Mouse (Mus musculus) adrenal gland, adult (tissue): ENCODE results near the gene Wdr1.
"Not testable (repeated sequence)": the region's sequence is repeated elsewhere in the genome, so short reads cannot be mapped to it uniquely, and the experiment has no call there.

ENCODE experiments used
- DNase-seq, 2 experiments: peaks; one replicate each; pipeline ENCODE4 v3.0.0; 2022 to 2023; ENCODE audit warnings: low spot score in 1 of 2; ENCODE audit not compliant: inconsistent age in 2 of 2

The Wdr1 gene

DNA sequence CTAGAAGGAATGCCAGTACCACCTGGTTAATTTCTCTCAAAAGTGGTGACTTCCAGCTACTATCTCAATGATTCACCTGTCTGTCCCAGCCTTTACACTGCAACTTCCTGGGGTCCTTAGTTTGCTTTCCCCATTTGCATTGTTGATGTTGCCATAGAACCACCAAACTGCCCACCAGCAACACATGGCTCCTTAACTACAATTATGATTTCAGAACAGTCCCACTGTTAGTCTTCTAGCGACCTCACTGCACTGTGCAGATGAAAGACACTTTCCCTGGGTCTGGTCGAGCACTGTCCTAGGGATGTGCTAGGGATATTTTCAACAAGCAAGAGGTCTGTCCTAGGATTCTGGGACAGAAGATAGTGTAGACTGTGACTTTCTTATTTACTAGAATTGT, at the start of gene Wdr1:
Gene Wdr1, minus strand, starts transcription at position 101 of the 400 bp plus-strand sequence.
- no peak for DNase-seq

DNA sequence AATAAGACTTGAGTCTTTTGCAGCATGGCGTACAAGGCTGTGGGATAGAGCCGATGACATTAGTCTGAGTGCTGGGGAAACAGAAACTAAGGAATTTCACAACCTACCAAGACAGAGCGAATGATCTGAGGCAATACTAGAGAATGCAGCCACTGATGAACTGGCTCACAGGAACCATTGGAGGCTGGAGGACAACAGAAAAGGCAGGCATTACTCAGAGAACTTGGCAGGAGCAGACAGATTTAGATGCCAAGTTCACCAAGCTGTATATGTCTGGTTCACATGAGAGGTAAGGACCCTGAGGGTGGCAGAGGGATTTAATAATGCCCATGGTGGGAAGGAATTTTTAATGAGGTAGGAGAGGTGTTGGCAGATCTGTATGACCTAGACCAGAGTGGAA, 48.1 kb upstream of the Wdr1 start:
- DNase-seq: peak; percentile 14 to 72

- DNase-seq: not testable (repeated sequence)
Measured at GRCm38 (mm10) chr5:38608219-38608618, 45.2 kb upstream of the Wdr1 start.

GRCm38 (mm10) chr5:38598647-38599304, 35.8 kb upstream of the Wdr1 start:
- DNase-seq: no peak

GRCm38 (mm10) chr5:38588924-38589323, 25.9 kb upstream of the Wdr1 start:
- peak in 1 of 2 experiments; percentile 28 for DNase-seq

DNA sequence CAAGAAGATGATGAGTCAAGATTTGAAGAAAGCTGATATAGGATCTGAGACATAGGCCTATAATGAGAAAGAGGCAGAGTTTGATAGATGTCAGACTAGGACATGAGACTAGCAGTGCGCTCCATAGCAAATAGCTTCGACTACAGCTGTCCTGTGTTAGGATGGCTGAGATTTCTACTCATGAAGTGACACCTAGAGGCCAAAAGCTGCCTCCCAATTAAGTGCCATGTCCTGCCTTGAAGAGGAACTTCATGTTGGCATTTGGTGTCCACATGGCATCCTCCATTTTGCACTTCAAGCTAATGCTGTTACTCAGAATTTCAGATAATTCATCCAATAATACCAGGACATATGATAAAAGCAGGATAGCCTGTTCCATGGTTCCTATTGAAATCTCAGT, 22.4 kb upstream of the Wdr1 start:
- DNase-seq: no peak

DNA sequence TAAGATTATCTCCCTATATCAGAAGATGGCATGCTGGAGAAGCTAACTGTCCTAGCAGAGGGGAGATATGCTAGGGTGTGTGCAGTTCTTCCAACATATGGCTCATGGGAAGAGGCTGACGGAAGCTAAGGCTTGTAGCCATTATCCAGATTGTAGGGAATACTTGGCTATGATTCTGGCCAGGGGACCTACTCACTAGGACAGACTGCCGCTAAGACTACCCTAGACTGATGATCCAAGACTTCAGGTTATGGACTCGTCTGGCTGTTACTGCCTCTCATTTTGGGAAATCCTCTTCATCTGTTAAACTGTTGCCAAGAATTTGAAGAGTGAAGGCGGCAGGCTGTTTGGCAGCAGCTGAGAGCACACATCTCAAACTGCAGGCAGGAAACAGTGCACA, 20.0 kb upstream of the Wdr1 start:
- DNase-seq: no peak

DNA sequence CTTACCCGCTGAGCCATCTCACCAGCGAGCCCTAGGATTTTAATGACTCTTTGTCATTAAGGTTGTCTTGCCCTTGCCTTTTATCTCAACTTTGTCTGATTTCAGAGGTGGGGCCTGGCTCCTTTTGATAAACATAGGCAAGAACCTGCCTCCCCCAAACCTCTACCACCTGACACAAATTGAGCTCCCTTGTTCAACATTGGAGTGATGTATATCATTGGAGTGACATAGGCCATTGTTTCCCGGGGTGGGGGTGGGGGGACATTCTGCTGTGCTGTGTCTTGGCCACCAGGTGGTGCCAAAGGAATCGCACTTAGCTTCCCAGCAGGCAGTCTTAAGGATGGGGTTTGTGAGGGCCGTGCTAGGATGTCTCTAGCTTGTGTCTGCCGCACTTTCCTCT, 17.7 kb upstream of the Wdr1 start:
- peak in 1 of 2 experiments; percentile 60 for DNase-seq

GRCm38 (mm10) chr5:38570876-38571275, 7.9 kb upstream of the Wdr1 start:
- peak in 1 of 2 experiments; percentile 57 for DNase-seq

DNA sequence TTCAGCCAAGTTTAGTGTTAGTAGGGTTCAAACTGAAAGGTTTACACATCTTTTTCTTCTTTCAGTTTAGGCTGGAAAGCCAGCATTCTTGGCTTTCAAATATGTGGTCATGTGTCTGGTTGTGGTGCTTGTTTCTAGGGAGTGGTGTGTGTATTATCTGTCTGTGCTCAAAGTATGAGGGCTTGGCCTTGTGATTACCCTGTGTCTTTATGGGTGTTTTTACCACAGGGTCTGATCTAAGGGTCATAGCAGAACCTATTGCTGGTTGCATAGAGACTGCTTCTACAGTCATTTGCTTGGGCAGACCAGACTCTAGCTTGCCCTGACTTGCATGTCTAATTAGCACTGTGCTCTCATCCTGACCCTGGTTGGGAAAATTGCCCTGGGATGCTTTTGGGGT, 5.6 kb upstream of the Wdr1 start:
- no peak for DNase-seq

DNA sequence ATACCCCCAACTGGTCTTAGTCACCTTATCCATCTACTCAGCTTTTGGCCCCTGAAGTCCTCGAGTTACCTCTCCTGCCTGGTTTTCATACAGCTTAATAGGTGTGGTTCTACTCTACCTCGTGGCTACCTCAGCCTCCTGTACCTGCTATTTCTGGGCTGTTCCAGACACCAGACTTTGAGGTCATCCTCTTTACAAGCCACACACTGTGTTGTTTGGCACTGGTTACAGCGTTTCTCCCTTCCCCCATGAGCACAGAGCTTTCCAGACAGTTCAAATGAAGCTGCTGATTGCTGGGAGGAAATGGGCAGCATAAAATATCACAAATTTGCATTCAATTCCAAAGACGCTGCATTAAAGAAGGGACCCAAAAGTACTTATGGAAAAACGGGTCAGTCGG, 1.8 kb upstream of the Wdr1 start:
- DNase-seq: no peak

GRCm38 (mm10) chr5:38561426-38562024, 1.5 kb downstream of the Wdr1 start:
- DNase-seq: peak; percentile 99 to 100

DNA sequence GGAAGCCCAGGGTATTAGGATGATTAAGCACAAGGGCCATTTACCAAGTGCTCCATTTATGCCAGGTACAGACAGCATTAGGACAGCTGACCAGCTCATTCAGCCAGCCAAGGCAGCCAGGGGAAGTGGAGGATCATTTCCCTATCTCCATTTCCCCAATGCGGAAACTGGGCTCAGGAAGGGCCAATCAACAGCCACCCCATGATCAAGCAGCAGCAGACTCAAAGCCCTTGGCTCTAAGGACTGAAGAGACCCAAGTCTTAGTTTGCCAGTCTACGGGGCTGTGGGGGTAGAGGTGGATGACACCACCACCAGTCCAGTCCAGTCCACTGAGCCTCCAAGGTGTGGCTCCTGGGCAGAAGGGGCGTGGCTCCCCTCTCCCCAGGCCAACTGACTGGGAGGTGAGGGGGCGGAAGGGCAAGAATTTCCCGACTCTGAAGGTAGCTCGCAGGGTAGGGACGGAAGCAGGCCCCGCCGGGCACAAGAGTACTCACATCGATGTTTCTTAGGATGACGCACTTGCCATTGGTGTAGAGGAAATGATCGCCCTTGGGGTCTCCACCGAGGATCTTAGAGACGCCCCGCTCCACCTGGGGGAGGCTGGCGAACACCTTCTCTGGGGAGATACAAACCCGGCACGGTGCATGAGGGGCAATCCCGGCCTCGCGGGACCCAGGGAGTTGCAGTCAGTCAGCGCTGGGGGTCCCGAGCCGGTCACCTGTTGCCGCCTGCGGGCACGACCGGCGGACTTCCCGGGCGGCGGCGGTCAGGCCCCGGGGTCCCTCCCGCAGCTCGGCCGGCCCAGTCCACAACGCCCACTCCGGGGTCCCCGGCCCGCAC, 2.2 kb downstream of the Wdr1 start:
- DNase-seq: peak in 1 of 2 experiments; percentile 86

DNA sequence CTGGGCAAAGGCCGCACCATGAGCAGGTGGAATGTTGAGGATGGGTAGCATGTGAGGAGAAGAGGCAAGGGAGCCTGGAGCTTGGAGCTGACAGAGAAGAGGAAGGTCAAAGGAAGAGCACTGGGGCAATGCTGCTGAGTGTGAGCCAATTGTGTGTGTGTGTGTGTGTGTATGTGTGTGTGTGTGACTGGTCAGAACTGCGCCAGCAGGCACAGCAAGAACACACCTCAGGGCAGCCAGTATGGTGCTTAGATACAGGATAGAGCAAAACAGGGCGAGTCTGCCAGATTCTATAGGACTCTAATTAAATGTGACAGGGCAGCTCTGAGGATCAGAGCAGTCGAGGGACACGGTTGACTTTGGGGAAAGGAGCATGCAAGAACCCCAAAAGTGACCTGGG, 4.2 kb downstream of the Wdr1 start:
- DNase-seq: no peak

DNA sequence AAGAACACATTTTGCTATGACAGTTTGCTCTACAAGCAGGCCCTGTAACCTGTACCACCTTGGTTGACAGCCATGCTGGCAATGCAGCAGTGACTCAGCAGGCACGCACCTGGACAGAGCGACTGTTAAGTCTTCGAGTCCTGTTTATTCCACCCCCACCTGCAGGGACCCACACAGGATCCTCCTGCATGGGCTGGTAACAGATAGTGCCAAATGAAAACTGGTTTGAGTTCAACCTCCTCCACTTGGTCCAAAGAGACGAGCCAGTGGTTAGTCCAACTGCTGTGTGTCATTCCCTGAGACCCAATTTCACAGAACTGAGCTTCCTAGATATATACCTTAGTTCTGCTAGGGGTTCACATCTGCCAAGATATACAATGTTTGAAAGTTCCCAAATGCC, 5.2 kb downstream of the Wdr1 start:
- no peak for DNase-seq

DNA sequence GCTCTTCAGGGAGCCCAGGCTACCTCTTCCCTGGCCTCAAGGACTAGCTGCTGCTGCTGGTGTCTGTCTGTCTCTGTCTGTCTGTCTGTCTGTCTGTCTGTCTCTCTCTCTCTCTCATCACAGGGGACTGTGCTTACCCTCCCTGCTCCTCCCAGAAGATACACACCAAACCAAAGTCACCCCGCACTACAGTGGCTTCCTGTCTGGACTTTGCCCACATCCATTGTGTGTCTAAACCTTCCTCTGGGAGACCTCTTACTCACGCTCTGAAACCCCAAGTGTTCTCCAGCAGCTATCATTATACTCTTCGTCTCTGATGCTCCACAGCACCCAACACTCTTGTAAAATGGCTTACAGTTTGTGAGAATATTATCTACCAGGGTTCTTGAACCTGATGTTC, 6.6 kb downstream of the Wdr1 start:
- DNase-seq: no peak

DNA sequence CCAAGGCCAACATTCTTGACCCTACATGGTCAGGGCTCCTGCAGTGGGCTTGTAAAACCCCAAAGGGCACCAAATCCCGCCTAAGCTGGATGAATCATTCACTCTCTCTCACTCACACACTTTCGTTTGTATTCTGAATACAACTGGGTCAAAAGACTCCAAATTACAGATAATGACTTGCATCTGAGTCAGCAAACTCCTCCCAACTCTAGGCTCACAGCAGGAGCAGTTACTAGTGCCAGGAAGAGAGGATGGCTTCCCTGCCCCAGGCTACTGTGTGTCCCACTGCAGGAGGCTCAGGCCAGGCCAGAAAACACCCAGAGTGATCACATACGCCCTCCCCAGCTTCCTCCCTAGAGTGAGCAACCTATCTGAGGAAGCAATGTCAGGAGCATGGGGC, 9.1 kb downstream of the Wdr1 start:
- peak; percentile 59 to 85 for DNase-seq

DNA sequence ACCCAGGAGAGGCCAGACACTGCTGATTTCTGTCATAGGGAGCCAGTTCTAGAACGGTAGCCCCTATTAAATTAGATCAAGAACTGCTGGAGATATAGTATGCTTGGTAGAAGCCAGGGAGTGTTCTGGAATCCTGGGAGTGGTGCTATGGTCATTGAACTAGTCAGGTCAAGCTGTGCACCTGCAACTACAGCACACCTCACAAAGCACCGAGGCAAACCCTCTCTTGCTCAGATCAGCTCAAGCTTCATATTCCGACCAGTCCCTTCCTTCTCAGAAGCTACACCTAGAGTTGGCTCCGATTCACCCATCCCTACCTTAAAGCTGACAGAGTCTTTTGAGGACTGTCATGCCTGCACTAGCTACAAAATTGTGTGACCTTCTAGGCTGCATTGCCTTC, 9.5 kb downstream of the Wdr1 start:
- no peak for DNase-seq

DNA sequence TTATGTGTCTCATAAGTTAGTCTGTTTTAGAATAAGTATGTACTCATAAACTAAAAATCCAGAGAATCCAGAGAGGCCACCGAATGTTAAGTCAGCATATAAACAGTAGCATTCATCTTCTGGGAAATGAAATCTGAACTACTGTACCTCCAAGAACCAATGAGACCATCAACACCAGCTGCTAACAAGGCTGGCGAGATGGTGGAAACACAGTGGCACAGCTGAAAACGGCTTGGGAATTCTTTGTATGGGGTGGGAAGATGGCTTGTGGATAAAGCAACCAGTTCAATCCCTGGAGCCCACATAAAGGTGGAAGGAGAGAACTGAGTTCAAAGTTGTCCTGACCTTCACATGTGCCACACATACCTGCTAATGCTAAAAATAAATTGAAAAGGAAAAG, 10.4 kb downstream of the Wdr1 start:
- no peak for DNase-seq

GRCm38 (mm10) chr5:38550221-38550768, 12.7 kb downstream of the Wdr1 start:
- DNase-seq: no peak

GRCm38 (mm10) chr5:38549461-38549909, 13.5 kb downstream of the Wdr1 start:
- DNase-seq: no peak

- no peak for DNase-seq
Measured at GRCm38 (mm10) chr5:38547375-38547774, 15.6 kb downstream of the Wdr1 start.
